Mouse (Mus musculus) cerebellum, postnatal 14 days (tissue): ENCODE data around the gene Ano2.
A peak's percentile ranks its signal among the peaks of the same experiment; 100 is the strongest.

ENCODE experiments used
- DNase-seq, 2 experiments: peaks; one replicate each; pipeline ENCODE4 v3.0.0; 2021; ENCODE audit warnings: mixed read lengths in 2 of 2

Ano2 gene

DNA sequence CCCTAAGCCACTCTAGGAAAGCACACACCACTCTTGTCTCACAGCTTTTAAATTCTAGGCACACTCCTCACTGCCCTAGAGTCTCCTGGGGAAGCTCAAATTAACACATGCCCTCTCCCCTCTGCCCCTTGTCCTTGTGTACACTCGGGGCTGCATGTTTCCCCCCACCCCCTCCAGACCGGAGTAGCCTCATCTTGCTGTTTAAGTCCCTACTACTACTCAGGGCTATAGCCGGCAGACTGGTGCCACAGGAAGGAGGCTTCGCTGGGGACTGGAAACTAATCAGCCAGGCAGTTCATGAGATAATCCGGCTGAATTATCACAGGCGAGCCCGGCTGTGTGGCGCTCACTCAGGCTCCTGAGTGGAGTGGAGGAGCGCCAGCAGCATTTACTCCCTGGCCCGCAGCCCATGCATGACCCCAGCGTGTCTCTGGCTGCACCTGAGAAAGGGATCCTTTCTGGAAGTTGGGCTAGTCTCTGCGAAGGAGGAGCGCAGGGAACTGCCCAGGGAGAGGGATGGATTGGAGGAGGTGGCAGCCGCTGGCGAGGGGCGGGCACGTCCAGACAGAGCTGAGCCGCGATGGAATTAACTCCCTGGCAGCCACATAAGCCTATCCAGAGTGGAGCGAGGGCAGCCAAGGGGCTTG is at the start of gene Ano2:
Ano2 (plus strand) TSS at position 363 of the 647 bp plus-strand sequence.
- DNase-seq: peak; percentile 87 to 88

DNA sequence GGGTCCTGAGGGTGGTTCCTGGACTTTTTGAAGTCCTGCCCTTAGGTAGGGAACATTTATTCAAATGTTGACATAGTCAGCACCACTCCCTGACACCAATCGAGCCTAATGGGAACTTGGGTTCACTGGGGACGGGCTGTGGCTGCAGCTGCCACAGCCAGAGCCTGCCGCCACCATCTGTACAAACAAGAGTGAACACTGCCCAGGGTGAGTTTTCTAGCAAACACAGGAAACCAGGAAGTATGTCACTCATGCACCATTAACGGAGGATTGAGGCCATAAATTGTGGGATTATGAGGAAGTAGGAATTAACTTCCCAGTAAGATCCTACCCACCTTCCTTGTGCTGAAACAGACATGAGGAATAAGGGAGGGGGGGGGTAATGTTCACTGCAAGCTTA is 49.7 kb upstream of the Ano2 start:
- no peak for DNase-seq

DNA sequence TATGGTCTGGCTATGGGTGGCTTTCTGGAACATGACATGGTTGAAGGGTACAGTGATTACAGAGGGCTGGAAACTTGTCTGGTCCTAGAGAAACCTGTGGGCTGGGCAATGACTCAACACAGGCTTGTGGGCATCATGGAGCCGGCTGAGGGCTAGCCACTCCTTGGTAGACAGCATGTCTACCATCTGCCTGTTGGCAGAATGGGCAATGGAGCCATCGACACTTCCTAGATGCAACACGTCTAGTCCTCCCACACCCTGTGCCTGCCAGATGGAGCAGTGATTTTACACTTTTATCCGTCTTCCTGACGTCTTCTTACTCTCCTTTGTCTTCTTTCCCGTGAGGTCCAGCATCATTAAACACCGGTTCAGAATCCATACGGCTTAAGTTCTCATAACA is 49.1 kb upstream of the Ano2 start:
- peak; percentile 45 to 51 for DNase-seq

DNA sequence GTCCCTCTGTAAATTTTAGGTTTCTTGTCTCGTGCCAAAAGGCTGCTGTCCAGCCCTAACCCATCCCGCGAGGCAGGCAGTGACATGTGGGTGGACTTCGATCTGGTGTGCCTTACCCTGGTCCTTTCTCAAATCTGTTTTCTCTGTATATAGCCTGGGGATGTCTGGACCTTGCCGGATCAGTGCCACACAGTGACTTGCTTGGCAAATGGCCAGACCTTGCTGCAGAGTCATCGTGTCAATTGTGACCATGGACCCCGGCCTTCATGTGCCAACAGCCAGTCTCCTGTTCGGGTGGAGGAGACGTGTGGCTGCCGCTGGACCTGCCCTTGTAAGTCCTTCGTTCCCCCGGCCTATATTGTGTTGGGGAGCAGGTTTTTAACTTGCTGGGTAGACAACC is 41.3 kb upstream of the Ano2 start:
- DNase-seq: peak in 1 of 2 experiments; percentile 50

DNA sequence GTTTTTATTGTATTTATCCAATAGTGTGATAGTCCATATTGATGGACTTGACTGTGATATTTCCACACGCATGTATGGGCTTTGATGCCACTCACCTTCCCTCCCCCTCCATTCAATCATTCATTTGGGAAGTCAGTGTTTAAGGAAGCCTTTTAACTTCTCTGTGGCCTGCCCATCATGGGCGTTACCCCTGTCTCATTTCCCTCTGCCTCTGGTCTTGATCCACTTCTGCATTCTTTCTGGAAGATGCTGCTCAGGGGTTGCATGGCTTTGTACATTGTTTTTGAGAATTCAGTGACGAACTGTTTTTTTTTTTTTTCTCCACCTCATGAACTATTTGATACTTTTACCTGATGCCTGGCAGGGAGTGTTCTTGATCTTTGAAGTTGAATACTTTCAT is 38.9 kb upstream of the Ano2 start:
- no peak for DNase-seq

DNA sequence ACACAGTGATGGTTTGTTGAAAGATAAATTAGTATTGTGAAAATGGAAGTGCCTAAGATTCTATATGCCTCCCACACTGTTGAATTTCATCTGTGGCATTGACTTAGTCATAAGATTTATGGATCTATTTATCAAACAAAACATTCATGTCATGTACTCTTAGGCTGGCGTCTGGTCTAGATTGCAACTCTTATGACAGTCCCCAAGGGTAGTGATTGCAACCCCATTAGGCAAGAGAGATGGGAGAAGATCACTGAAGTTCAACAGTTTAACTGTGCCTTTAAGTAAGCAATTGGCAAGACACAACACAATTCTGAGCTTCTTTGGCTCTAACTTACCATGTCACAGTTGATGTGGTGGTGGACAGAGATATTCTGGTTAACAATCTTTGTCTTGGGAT is 36.8 kb upstream of the Ano2 start:
- no peak for DNase-seq

DNA sequence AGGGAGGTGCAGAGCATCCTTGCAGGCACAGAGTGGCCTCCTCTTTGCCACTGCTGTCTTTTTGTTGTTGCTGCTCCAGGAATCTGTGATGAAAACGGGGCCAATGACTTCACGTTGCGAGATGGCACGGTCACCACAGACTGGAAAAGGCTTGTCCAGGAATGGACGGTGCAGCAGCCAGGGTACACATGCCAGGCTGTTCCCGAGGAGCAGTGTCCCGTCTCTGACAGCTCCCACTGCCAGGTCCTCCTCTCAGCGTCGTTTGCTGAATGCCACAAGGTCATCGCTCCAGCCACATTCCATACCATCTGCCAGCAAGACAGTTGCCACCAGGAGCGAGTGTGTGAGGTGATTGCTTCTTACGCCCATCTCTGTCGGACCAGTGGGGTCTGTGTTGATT is 33.3 kb upstream of the Ano2 start:
- peak; percentile 85 to 86 for DNase-seq

DNA sequence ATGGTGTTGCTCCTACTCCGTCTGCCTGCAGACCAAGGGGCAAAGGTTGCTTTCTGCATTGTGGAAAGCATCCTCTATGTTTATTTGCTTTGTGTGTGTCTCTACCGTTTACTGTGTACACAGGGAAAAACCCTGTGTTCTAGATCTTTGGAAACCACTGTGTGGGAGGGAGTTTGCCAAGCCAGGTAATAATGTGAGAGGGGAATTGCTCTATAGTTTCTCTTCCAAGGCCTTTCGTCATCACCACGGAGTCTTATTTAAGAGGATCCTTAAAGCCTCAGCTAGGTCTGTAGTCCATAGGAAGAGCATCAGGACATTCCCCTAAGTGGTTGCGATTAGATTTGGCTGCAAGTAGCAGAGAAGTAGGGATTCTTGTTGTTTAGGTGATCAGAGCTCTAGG is 32.3 kb upstream of the Ano2 start:
- DNase-seq: no peak

DNA sequence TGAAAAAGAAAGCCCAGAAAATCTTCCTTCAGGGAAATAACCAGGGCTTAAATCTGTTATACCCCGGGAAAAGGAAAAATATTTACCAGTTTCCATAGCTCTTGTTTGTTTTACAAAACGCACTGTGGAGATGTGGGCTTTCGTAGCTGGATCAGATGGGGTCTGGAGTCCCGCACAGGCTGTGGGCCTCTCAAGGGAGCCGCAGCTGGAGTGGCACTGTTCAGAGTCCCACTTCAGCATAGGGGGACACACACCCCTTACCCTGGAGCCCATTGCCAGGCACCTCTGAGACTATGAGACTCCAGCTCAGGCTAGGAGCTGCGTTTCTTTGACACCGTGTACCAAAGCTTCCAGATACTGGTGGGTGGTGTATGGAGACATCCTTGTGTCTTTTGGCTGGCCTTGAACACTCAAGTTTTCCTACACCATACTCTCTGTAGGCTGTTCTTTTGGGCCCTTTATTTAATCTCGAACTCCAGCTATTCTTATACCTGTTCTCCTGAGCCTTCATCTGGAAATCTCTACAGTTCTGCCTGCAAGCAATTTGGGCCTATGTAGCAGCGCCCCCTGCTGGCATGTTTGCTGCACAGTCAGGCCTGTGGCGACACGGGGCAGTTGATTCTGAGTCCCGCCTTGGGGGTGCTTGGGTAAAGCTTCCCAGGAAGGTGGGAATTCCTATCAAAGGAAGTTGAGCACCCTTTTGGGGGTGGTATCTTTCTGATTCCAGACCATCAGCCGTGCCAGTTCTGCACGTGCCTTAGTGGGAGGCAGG is 28.9 kb upstream of the Ano2 start:
- DNase-seq: peak; percentile 89 to 93

DNA sequence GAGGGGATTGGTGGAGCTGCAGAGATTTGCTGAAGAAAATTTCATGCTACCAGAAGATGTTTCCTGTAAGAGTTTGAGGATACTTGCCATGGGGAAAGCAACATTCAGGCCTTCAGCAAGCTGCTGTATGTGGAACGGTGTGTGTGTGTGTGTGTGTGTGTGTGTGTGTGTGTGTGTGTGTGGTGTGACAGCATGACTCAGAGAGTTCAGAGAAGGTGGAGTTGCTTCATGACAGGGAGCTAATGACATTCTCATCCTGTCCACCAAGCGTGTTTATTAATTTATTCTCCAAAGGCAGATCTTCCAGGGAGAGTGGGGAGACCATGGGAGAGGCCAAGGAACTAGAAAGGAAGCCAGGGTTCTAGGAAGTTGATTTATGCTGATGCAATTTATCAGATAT is 26.3 kb upstream of the Ano2 start:
- DNase-seq: no peak

DNA sequence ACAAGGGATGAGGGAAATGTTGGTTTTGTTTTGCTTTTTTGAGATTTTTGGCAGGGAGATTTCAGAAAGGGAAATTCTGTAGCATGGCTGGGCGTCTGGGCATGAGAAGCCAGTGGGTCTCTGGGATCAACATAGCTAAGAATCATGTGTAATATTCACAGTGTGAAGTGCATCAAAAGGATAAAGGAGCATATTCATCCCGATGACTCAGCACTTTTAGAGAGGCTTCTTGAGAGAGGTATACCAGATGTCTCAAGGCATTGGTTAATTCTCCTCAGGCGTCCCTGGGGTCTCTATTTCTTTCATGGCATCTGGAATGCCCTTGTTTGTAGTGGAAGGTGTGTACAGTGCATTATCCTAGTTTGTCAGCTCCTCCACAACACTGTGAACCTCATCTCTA is 18.4 kb upstream of the Ano2 start:
- DNase-seq: no peak

DNA sequence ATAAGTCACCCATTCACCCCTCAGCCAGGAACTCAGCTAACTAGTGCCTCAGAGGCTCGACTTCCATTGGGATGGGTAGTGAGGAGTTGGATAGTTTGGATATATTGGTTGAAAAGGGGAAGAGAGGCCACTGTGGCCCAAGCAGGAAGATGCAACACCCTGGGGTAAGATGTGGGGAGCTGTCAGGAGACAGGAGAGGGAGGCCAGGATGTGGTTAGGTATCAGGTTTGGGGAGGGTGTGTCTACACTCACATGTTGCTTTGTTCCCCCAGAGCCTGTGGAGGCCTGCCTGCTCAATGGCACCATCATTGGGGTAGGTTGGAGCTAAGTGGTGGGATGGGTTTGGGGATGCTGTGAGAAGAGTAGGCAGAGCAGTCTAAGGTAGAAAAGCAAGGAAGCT is 11.7 kb upstream of the Ano2 start:
- DNase-seq: no peak

DNA sequence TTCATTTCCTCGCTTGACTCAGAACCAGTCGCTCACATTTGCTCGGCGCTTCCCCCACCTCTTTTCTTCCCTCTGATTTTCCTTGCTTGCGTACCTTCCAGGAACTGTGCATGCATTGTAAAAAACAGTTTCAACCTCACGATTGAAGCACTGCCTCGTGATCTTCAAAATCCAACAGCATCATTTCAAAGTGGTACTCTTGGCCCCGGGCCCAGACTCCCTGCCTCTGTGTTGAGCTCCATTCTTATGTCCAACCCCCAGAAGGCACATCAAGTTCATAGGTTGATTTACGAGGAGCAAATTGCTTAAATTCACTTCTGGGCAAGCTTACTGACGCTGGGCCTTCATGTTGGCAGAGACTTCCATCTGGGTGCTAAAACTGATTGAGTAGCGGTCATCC is 9.6 kb upstream of the Ano2 start:
- DNase-seq: no peak

DNA sequence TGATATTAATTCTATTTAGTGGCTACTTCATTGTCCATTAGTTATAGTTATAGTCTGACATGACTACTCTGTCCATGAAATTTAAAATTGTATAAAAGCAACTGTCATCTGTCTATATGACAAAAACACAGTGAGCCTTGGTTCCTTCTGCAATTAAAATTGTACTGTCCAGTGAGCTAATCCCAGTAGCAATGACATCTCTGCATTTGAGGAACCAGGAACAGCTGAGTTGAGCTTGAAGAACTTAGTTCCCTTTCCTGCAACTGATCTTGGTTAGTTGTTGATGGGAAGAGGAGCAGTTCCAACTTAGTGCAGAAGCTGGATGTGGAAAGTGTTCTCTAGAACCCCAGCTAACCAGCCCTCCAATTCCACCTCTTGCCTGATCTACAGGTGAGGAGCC is 4.8 kb upstream of the Ano2 start:
- DNase-seq: no peak

DNA sequence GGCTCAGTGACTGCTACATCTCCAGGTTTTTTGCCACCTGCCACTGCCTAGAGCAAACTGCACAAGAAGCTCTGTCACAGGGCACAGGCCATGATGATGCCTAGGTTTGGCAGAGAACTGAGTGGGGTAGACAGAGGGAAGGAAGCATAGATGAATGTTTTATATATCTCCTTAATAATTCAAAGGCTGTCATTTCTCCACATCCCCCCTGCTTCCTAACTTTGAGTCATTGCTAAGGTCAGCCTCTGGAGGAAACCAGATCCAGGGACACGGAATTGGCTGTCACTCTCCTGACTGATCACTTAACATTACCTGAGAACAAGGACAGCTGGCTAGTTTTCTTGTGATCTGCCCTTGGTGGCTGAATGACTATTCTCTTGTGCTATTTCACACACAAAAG is 2.2 kb upstream of the Ano2 start:
- no peak for DNase-seq

DNA sequence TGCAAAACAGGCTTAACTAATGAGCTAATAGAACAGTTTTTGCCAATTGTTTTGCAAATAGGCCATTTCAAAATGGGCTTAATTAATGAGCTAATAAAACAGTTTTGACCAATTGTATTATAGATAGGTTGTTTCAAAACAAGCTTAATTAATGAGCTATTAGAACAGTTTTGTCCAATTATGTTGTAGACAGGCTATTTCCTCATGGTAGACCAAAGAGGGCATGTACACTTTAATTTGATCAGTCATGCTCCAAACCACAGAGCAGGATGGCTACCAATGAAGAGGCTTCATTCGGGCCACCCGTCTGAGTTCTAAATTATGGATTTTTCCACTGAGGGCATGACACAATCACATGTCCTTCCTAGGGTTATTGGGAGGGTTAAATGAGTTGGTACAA is 10.9 kb downstream of the Ano2 start:
- DNase-seq: no peak

DNA sequence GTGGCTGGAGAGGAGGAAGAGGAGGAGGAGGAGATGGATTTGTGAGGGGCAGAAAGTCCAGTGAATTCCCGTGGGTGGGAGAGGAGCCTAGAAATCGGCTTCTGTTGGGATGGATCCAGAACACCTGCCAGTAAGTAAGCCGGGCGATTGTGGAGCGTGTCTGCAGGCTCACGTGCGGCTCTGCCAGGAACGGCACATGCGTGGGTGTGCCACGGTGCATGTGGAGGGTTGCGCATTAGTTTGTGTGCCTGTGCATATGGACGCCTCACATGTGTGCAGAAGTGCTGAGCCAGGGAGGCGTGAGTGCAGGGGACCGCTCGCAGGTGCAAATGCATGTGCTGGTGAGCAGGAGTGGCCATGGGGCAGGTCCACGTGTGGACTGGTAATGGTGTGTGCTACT is 21.0 kb downstream of the Ano2 start:
- peak in 1 of 2 experiments; percentile 24 for DNase-seq

DNA sequence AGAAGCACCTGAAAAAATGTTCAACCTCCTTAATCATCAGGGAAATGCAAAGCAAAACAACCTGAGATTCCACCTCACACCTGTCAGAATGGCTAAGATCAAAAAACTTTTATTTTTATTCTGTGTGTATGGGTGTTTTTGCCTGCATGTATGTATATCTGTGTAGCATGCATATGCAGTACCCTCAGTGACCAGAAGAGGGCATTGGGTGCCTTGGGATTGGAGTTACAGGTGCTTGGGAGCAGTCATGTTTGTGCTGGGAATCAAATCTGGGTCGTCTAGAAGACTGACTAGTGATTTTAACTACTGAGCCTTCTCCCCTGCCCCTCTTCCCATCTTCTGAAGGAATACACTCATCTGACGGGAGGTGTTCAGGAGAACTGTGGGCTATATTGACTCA is 36.2 kb downstream of the Ano2 start:
- DNase-seq: peak in 1 of 2 experiments; percentile 25

DNA sequence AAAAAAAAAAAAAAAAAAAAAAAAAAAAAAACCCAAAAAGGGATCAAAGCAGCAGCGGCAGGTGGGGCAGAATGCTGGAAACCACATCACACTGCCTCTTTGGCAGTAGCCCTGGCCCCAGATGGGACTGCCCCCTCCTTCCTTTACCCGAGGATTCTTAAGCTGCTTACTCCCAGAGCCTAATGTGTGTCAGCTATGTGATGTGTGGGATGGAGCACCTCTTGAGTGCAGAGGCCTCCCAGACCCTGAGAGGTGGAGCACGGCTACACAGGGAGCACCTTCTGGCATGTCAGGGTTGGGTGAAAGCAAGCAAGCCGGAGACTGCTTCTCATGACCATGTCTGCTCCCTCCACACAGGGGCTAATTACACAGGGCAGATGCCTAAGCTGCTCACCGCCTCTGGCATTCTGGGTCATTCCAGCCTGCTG is 37.3 kb downstream of the Ano2 start:
- peak; percentile 27 to 30 for DNase-seq

DNA sequence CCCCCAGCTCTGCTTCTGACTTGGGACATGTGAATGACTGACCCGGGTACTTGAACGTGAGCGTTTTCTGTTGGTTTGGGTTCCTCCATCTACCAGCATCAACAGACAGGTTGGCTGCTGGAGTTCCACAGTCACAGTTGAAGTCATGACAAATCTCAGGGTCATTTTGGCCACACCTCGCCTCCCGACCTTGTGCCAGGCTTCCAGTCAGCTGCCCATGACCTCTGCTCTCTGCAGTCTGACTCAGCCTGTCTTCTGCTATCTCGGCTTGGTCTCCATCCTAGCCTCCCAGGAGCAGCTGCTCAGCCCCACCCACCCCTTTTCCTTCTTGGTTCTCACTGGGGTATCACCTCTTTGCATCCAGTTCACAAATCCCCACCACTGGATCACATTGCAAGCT is 39.3 kb downstream of the Ano2 start:
- no peak for DNase-seq

DNA sequence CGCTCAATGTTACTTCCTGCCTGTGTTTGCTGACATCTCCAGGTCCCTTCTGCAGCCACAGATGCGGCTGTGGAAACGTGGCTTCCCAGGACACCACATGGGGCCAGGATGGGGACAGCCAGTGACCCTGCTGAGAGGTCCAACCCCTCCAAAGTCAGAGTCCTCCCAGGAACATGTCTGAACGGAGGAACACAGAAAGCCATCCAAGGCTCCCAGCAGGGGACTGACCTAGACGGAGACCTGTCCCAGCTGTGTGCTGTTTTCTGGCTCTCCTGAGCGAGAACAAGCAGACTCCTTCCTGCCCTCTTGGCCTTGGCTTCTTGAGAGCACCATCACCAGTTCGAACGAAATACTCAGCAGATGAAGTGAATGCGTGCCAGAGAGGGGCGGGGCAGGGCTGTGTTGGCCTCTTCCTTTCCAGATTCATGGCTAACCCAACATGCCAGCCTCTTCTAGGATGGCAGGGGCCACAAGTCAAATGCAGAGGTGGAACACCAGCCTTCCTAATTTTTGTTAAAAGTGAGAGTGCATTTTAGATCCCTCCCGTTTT is 39.8 kb downstream of the Ano2 start:
- peak; percentile 44 to 55 for DNase-seq

DNA sequence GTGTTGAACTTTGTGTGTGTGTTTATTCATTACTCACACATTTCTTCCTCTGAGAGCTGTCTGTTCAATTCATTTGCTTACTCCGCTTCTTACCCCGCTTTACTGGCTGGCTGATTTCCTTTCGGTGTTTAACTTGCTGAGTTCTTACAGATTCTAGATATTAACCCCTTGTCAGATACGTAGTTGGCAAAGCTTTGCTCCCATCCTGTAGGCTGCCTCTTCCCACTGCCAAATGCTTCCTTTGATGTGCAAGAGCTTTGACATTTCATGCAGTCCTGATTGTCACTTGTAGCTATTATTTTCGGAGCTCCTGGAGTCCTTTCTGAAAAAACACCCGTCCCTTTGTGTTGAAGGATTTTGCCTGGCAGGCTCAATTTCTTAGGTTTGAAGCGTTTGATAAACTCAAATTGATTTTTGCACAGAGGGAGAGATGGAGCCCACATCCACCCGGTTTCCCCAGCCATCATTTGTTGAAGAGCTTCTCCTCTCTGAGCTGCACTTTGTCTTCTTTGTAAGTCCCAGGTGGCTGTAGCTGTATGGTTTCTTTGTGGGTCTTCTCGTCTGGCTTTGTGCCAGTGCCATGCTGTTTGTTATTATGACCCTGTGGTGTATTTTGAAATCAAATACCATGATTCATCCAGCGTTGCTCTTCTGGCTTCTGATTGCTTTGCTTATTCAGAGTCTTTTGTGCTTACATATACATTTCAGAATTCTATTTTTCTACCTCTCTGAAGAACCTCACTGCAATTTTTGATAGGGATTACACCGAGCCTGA is 47.5 kb downstream of the Ano2 start:
- peak; percentile 42 to 52 for DNase-seq
